Mouse (Mus musculus) testis, adult 2 months (tissue): ENCODE measurements around the gene Spag9.

Experiments used
- CTCF ChIP-seq: fragments of 200-500 bp; IDR thresholded peaks from 2 replicates; pipeline ENCODE4 v1.5.1; 2012; ENCODE audit warnings: low read depth, mild to moderate bottlenecking, inconsistent platforms, low read length, moderate library complexity; ENCODE audit not compliant: control insufficient read depth, insufficient read depth, insufficient replicate concordance
- POLR2A ChIP-seq: fragments of 200-500 bp; IDR thresholded peaks from 2 replicates; pipeline ENCODE4 v1.6.1; 2012; ENCODE audit warnings: low read depth, mild to moderate bottlenecking, inconsistent platforms, low read length, moderate library complexity; ENCODE audit not compliant: control insufficient read depth

- TF ChIP-seq CTCF (no peak), POLR2A (no peak)
These were observed 39.7 kb upstream of the Spag9 start, which contains the start of gene Nme2 for GRCm38 (mm10) chr11:93956159-93956558.
